In the genomic region with DNA sequence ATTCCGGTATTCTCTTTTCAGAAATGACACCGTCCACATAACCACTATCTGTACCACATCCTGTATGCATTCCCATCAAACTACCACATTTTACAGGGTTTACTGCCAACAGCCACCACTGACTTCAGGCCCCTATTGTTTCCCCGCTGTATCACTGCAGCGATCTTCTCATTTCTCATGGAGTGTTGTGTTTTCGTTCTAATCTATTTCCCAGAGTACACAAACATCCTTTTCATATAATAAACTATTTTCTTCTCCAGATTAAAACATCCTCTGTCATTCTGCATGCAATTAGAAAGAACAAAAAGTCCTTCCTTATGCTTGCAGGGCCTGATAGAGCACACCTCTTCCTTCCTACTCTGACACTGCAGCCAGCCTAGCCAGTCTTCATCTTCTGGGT, we compare ENCODE assay signal across 17 mouse cellular contexts.
"Had no signal": no experiment of that assay in that cellular context is flagged by ENCODE, and none has a peak within 500 bp of the region (broad histone marks: within the 10 kb centered on the region; RNA-seq: fewer than 3 reads in every experiment).

No protein-coding gene starts in this region.

- DNase-seq: kidney, adult 2 months; kidney, postnatal 25 days; layer of hippocampus, adult 9-11 months; liver, embryonic 13.5 days; lung, embryonic 14.5 days; midbrain, embryonic 14.5 days; thymus, postnatal 25 days had no signal

- H3K9me3 ChIP-seq: limb, embryonic 13.5 days; liver, embryonic 13.5 days; stomach, embryonic 15.5 days had no signal

- H3K36me3 ChIP-seq: limb, embryonic 10.5 days; limb, embryonic 13.5 days; liver, embryonic 13.5 days; stomach, embryonic 15.5 days had no signal

- H3K4me3 ChIP-seq: layer of hippocampus, adult 2 months; limb, embryonic 10.5 days; limb, embryonic 13.5 days; liver, embryonic 13.5 days; stomach, embryonic 15.5 days had no signal

- ATAC-seq: hindbrain, postnatal 0 days; inflammation-experienced regulatory T-cells, adult 6 months; intestine, postnatal 0 days had no signal

- H3K4me2 ChIP-seq: limb, embryonic 13.5 days; liver, embryonic 13.5 days; lung, embryonic 14.5 days; midbrain, embryonic 11.5 days; stomach, embryonic 15.5 days had no signal

- H3K27ac ChIP-seq: hindbrain, postnatal 0 days; kidney, postnatal 0 days; layer of hippocampus, adult 2 months; limb, embryonic 10.5 days; limb, embryonic 13.5 days; liver, embryonic 13.5 days; macrophage; stomach, embryonic 15.5 days had no signal

- H3K27me3 ChIP-seq: limb, embryonic 13.5 days; liver, embryonic 13.5 days; stomach, embryonic 15.5 days had no signal

- H3K4me1 ChIP-seq: limb, embryonic 10.5 days; liver, embryonic 13.5 days had no signal

- H3K9ac ChIP-seq: limb, embryonic 13.5 days; liver, embryonic 13.5 days; lung, embryonic 14.5 days; stomach, embryonic 15.5 days had no signal
